Mouse (Mus musculus): ENCODE data around the gene Rnf40. TPM values are rescaled to one million over a fixed set of nuclear protein-coding genes. Genes with fewer than 3 reads are reported as not detected.
"Not testable (repeated sequence)": the region's sequence is repeated elsewhere in the genome, so short reads cannot be mapped to it uniquely, and the experiment has no call there.

Rnf40 gene
- total RNA-seq, 2 experiments from 2014 or later, result 67.2 to 80.8 TPM

GRCm38 (mm10) chr7:127647576-127647975, 59.0 kb downstream of the Rnf40 start:
- not testable (repeated sequence) for DNase-seq (ENCODE audit: extremely low spot score in 1 of 2, low spot score in 1 of 2)

GRCm38 (mm10) chr7:127648516-127649201, 60.1 kb downstream of the Rnf40 start:
- DNase-seq (ENCODE audit: extremely low spot score in 1 of 2, low spot score in 1 of 2), result no peak

GRCm38 (mm10) chr7:127649206-127649605, 60.6 kb downstream of the Rnf40 start:
- DNase-seq (ENCODE audit: extremely low spot score in 1 of 2, low spot score in 1 of 2), result no peak

GRCm38 (mm10) chr7:127651624-127652023, 63.1 kb downstream of the Rnf40 start:
- no peak for DNase-seq (ENCODE audit: extremely low spot score in 1 of 2, low spot score in 1 of 2)

- no peak for DNase-seq (ENCODE audit: extremely low spot score in 1 of 2, low spot score in 1 of 2)
Measured at GRCm38 (mm10) chr7:127652050-127652449, 63.5 kb downstream of the Rnf40 start.

- no peak for DNase-seq (ENCODE audit: extremely low spot score in 1 of 2, low spot score in 1 of 2)
Measured at GRCm38 (mm10) chr7:127654318-127654717, 65.8 kb downstream of the Rnf40 start.

Other genes starting within 250 kb of the Rnf40 start
- 10 to 100 TPM; 11.5 to 11.8 TPM for gene Zfp768, start 243.2 kb upstream of the Rnf40 start, total RNA-seq (2021)
- 1 to 10 TPM; 6.0 to 6.3 TPM for gene Zfp747, start 212.7 kb upstream of the Rnf40 start, total RNA-seq (2021)
- gene 9130019O22Rik, start 201.6 kb upstream of the Rnf40 start, total RNA-seq (2021), result 1 to 10 TPM; 3.9 to 4.0 TPM
- gene E430018J23Rik, start 195.1 kb upstream of the Rnf40 start, total RNA-seq (2021), result 1 to 10 TPM; 7.9 to 9.0 TPM
- gene Zfp764, start 181.9 kb upstream of the Rnf40 start, total RNA-seq (2021), result 1 to 10 TPM; 3.7 to 4.0 TPM
- gene Zfp688, start 166.7 kb upstream of the Rnf40 start, total RNA-seq (2021), result 10 to 100 TPM; 12.4 to 14.9 TPM
- 1 to 10 TPM; 6.6 to 6.7 TPM for gene Zfp689, start 139.6 kb upstream of the Rnf40 start, total RNA-seq (2021)
- 10 to 100 TPM; 26.4 to 33.9 TPM for gene Prr14, start 129.2 kb upstream of the Rnf40 start, total RNA-seq (2021)
- 10 to 100 TPM; 50.9 to 65.3 TPM for gene Fbrs, start 109.6 kb upstream of the Rnf40 start, total RNA-seq (2021)
- gene Srcap, start 76.8 kb upstream of the Rnf40 start, total RNA-seq (2021), result 100 to 1,000 TPM in 1 of 2 experiments, 10 to 100 TPM in 1; 88.9 to 125 TPM
- 1 to 10 TPM; 6.0 to 9.2 TPM for gene Gm42715, start 69.2 kb upstream of the Rnf40 start, total RNA-seq (2021)
- gene Tmem265, start 27.4 kb upstream of the Rnf40 start, total RNA-seq (2021), result 1 to 10 TPM in 1 of 2 experiments, not detected in 1; 1.8 TPM
- gene Phkg2, start 15.4 kb upstream of the Rnf40 start, total RNA-seq (2021), result 10 to 100 TPM; 77.2 to 82.3 TPM
- gene Ccdc189, start 172 bp upstream of the Rnf40 start, total RNA-seq (2021), result 10 to 100 TPM in 1 of 2 experiments, 1 to 10 TPM in 1; 10.0 to 11.1 TPM
- 10 to 100 TPM; 21.3 to 23.3 TPM for gene Zfp629, start 27.0 kb downstream of the Rnf40 start, total RNA-seq (2021)
- gene Bcl7c, start 120.2 kb downstream of the Rnf40 start, total RNA-seq (2021), result 10 to 100 TPM; 24.0 to 25.7 TPM
- gene Ctf1, start 124.0 kb downstream of the Rnf40 start, total RNA-seq (2021), result 1 to 10 TPM; 2.4 TPM
- not detected for gene Ctf2, start 143.4 kb downstream of the Rnf40 start, total RNA-seq (2021)
- gene Fbxl19, start 155.8 kb downstream of the Rnf40 start, total RNA-seq (2021), result 10 to 100 TPM; 63.4 to 66.7 TPM
- 10 to 100 TPM; 28.7 to 33.2 TPM for gene Orai3, start 181.0 kb downstream of the Rnf40 start, total RNA-seq (2021)
- gene Setd1a, start 187.9 kb downstream of the Rnf40 start, total RNA-seq (2021), result 10 to 100 TPM; 35.1 to 50.0 TPM
- gene Gm49388, start 196.8 kb downstream of the Rnf40 start, total RNA-seq (2021), result 1 to 10 TPM; 3.7 to 5.7 TPM
- gene Hsd3b7, start 211.8 kb downstream of the Rnf40 start, total RNA-seq (2021), result 1 to 10 TPM; 4.5 to 5.3 TPM
- 10 to 100 TPM; 59.9 to 62.5 TPM for gene Stx4a, start 235.5 kb downstream of the Rnf40 start, total RNA-seq (2021)
- 100 to 1,000 TPM; 329 to 362 TPM for gene Stx1b, start 235.8 kb downstream of the Rnf40 start, total RNA-seq (2021)